Mouse (Mus musculus): ENCODE results near the gene Rex1bd. TPM values are rescaled to one million over a fixed set of nuclear protein-coding genes. Genes with fewer than 3 reads are reported as not detected.

Gene Rex1bd
- polyA plus RNA-seq, 1 experiment, result 86.2 TPM

- Histone ChIP-seq H3K27me3 (ENCODE audit: control insufficient read depth, insufficient read depth, low read length) (no peaks in the 10 kb centered on the region), H3K36me3 (ENCODE audit: control insufficient read depth, insufficient read depth, low read length) (peaks cover 5% of the 10 kb centered on the region), H3K27ac (ENCODE audit: insufficient read depth, low read length) (peak within 1 kb of the TSS; percentile 91), H3K4me1 (ENCODE audit: control insufficient read depth, insufficient read depth, insufficient read length) (peaks cover 13% of the 10 kb centered on the region; the same call in 1 of the 2 replicates), H3K4me3 (ENCODE audit: extremely low read depth, insufficient read depth, insufficient read length) (peak within 1 kb of the TSS; percentile 90)
- DNase-seq (ENCODE audit: low read depth in 1 of 2, low spot score in 2 of 2), result peak; percentile 97 to 99
- WGBS, result under 1% methylated on average over 58 of the region's 58 CpGs
- TF ChIP-seq CTCF (IDR thresholded peaks at IDR 0.05; ENCODE audit: extremely low read depth, insufficient read depth, insufficient read length, insufficient replicate concordance) (no peak), POLR2A (IDR thresholded peaks at IDR 0.05; ENCODE audit: low read depth, low read length) (peak; percentile 75)
Observed at GRCm38 (mm10) chr8:70539077-70539813, 32.7 kb upstream of the Rex1bd start, which contains the start of gene Ell. Gene Ell (plus strand): TSS chr8:70539457.

GRCm38 (mm10) chr8:70538633-70539076 lies 32.1 kb upstream of the Rex1bd start:
- peak; percentile 96 to 99 for DNase-seq (ENCODE audit: low read depth in 1 of 2, low spot score in 2 of 2)
- Histone ChIP-seq H3K27me3 (ENCODE audit: control insufficient read depth, insufficient read depth, low read length) (no peaks in the 10 kb centered on the region), H3K4me1 (ENCODE audit: control insufficient read depth, insufficient read depth, insufficient read length) (peaks cover 13% of the 10 kb centered on the region; the same call in 1 of the 2 replicates), H3K36me3 (ENCODE audit: control insufficient read depth, insufficient read depth, low read length) (peaks cover 10% of the 10 kb centered on the region), H3K27ac (ENCODE audit: insufficient read depth, low read length) (peak overlapping the region; percentile 91), H3K4me3 (ENCODE audit: extremely low read depth, insufficient read depth, insufficient read length) (peak overlapping the region; percentile 90)
- WGBS, result 1% methylated on average over 32 of the region's 32 CpGs
- no peak for TF ChIP-seq POLR2A (IDR thresholded peaks at IDR 0.05; ENCODE audit: low read depth, low read length)
- TF ChIP-seq CTCF (IDR thresholded peaks at IDR 0.05; ENCODE audit: extremely low read depth, insufficient read depth, insufficient read length, insufficient replicate concordance), result no peak

- Histone ChIP-seq H3K4me1 (ENCODE audit: control insufficient read depth, insufficient read depth, insufficient read length) (peaks cover 13% of the 10 kb centered on the region; the same call in 1 of the 2 replicates), H3K4me3 (ENCODE audit: extremely low read depth, insufficient read depth, insufficient read length) (peak overlapping the region; percentile 67), H3K36me3 (ENCODE audit: control insufficient read depth, insufficient read depth, low read length) (peaks cover 10% of the 10 kb centered on the region), H3K27me3 (ENCODE audit: control insufficient read depth, insufficient read depth, low read length) (no peaks in the 10 kb centered on the region), H3K27ac (ENCODE audit: insufficient read depth, low read length) (peak overlapping the region; percentile 74)
- 21% methylated on average over 24 of the region's 24 CpGs for WGBS
- DNase-seq (ENCODE audit: low read depth in 1 of 2, low spot score in 2 of 2), result peak in 1 of 2 experiments; percentile 53
- TF ChIP-seq POLR2A (IDR thresholded peaks at IDR 0.05; ENCODE audit: low read depth, low read length) (no peak), CTCF (IDR thresholded peaks at IDR 0.05; ENCODE audit: extremely low read depth, insufficient read depth, insufficient read length, insufficient replicate concordance) (no peak)
Observed at GRCm38 (mm10) chr8:70538024-70538579, 31.6 kb upstream of the Rex1bd start.

- Histone ChIP-seq H3K27ac (ENCODE audit: insufficient read depth, low read length) (no peak overlapping the region), H3K36me3 (ENCODE audit: control insufficient read depth, insufficient read depth, low read length) (peaks cover 28% of the 10 kb centered on the region), H3K27me3 (ENCODE audit: control insufficient read depth, insufficient read depth, low read length) (no peaks in the 10 kb centered on the region), H3K4me1 (ENCODE audit: control insufficient read depth, insufficient read depth, insufficient read length) (peaks cover 13% of the 10 kb centered on the region; the same call in 1 of the 2 replicates), H3K4me3 (ENCODE audit: extremely low read depth, insufficient read depth, insufficient read length) (no peak overlapping the region)
- no peak for TF ChIP-seq CTCF (IDR thresholded peaks at IDR 0.05; ENCODE audit: extremely low read depth, insufficient read depth, insufficient read length, insufficient replicate concordance)
- TF ChIP-seq POLR2A (IDR thresholded peaks at IDR 0.05; ENCODE audit: low read depth, low read length), result no peak
- no peak for DNase-seq (ENCODE audit: low read depth in 1 of 2, low spot score in 2 of 2)
- 95% methylated on average over 2 of the region's 2 CpGs for WGBS
Observed at GRCm38 (mm10) chr8:70535701-70536100, 29.1 kb upstream of the Rex1bd start.

GRCm38 (mm10) chr8:70535221-70535620 lies 28.7 kb upstream of the Rex1bd start:
- Histone ChIP-seq H3K27me3 (ENCODE audit: control insufficient read depth, insufficient read depth, low read length) (no peaks in the 10 kb centered on the region), H3K4me1 (ENCODE audit: control insufficient read depth, insufficient read depth, insufficient read length) (peaks cover 8% of the 10 kb centered on the region; the same call in 1 of the 2 replicates)
- no peak for TF ChIP-seq POLR2A (IDR thresholded peaks at IDR 0.05; ENCODE audit: low read depth, low read length)
- TF ChIP-seq CTCF (IDR thresholded peaks at IDR 0.05; ENCODE audit: extremely low read depth, insufficient read depth, insufficient read length, insufficient replicate concordance), result no peak

GRCm38 (mm10) chr8:70534281-70534680 lies 27.7 kb upstream of the Rex1bd start:
- no peak overlapping the region for H3K27ac ChIP-seq (ENCODE audit: insufficient read depth, low read length)
- no peak for DNase-seq (ENCODE audit: low read depth in 1 of 2, low spot score in 2 of 2)
- TF ChIP-seq CTCF (IDR thresholded peaks at IDR 0.05; ENCODE audit: extremely low read depth, insufficient read depth, insufficient read length, insufficient replicate concordance) (no peak), POLR2A (IDR thresholded peaks at IDR 0.05; ENCODE audit: low read depth, low read length) (no peak)
- 96% methylated on average over 12 of the region's 12 CpGs for WGBS
- peaks cover 8% of the 10 kb centered on the region; the same call in 1 of the 2 replicates for H3K4me1 ChIP-seq (ENCODE audit: control insufficient read depth, insufficient read depth, insufficient read length)
- H3K36me3 ChIP-seq (ENCODE audit: control insufficient read depth, insufficient read depth, low read length), result peaks cover 32% of the 10 kb centered on the region
- H3K27me3 ChIP-seq (ENCODE audit: control insufficient read depth, insufficient read depth, low read length), result no peaks in the 10 kb centered on the region
- no peak overlapping the region for H3K4me3 ChIP-seq (ENCODE audit: extremely low read depth, insufficient read depth, insufficient read length)

More at GRCm38 (mm10) chr8:70535221-70535620, 28.7 kb upstream of the Rex1bd start:
- Histone ChIP-seq H3K27ac (ENCODE audit: insufficient read depth, low read length) (no peak overlapping the region), H3K36me3 (ENCODE audit: control insufficient read depth, insufficient read depth, low read length) (peaks cover 29% of the 10 kb centered on the region), H3K4me3 (ENCODE audit: extremely low read depth, insufficient read depth, insufficient read length) (no peak overlapping the region)
- no peak for DNase-seq (ENCODE audit: low read depth in 1 of 2, low spot score in 2 of 2)
- 93% methylated on average over 3 of the region's 3 CpGs for WGBS
